Mouse (Mus musculus) midbrain, embryonic 10.5 days (tissue): ENCODE results near the gene Gstz1. TPM values are rescaled to one million over a fixed set of nuclear protein-coding genes. Genes with fewer than 3 reads are reported as not detected.
A peak's percentile ranks its signal among the peaks of the same experiment; 100 is the strongest.
"Not testable (repeated sequence)": the region's sequence is repeated elsewhere in the genome, so short reads cannot be mapped to it uniquely, and the experiment has no call there.

Experiments
- DNase-seq: peaks from one replicate; pipeline ENCODE4 v3.0.0-alpha.2; 2017; ENCODE audit warnings: low spot score
- H3K27ac ChIP-seq: fragments of 300-500 bp; sonication (generic); replicated peaks from 2 replicates; pipeline ENCODE4 v1.5.1; 2016; ENCODE audit warnings: mild to moderate bottlenecking
- H3K27me3 ChIP-seq: fragments of 300-500 bp; sonication (generic); 2 replicates; pipeline ENCODE4 v1.6.1; 2016; ENCODE audit warnings: low read depth, mild to moderate bottlenecking; ENCODE audit not compliant: poor library complexity, severe bottlenecking
- H3K36me3 ChIP-seq: fragments of 300-500 bp; sonication (generic); 2 replicates; pipeline ENCODE4 v1.6.1; 2016; ENCODE audit warnings: mild to moderate bottlenecking, moderate library complexity
- H3K4me1 ChIP-seq: fragments of 300-500 bp; sonication (generic); 2 replicates; pipeline ENCODE4 v1.6.1; 2016
- H3K4me3 ChIP-seq: fragments of 300-500 bp; sonication (generic); 2 replicates; pipeline ENCODE4 v1.5.1; 2016; ENCODE audit warnings: mild to moderate bottlenecking, moderate library complexity
- H3K9me3 ChIP-seq: fragments of 300-500 bp; sonication (generic); replicated peaks from 2 replicates; pipeline ENCODE4 v1.6.1; 2016; ENCODE audit warnings: mild to moderate bottlenecking
- WGBS: fragments of 180-500 bp; shearing (Covaris S2); methylation state at CpG from one replicate; pipeline ENCODE4 v1.1.7; 2016; 5-methylcytosine and 5-hydroxymethylcytosine counted together
- polyA plus RNA-seq: library from polyadenylated mRNA; unstranded; fragments of >200 nt; fragmentation: Nextera tagmentation; extraction: Ambion mirVana; gene quantifications from 2 replicates; pipeline ENCODE4 v1.2.1, GENCODE M21; 2016

The Gstz1 gene
- polyA plus RNA-seq, 1 experiment from 2014 or later: 33.0 TPM

GRCm38 (mm10) chr12:87175194-87175946, 28.4 kb downstream of the Gstz1 start:
- no peaks in the 10 kb centered on the region for H3K27me3 ChIP-seq
- WGBS: 85% methylated on average over 4 of the region's 4 CpGs
- peaks cover 43% of the 10 kb centered on the region for H3K36me3 ChIP-seq
- no peak overlapping the region for H3K27ac ChIP-seq
- no peaks in the 10 kb centered on the region for H3K4me1 ChIP-seq
- no peak overlapping the region for H3K4me3 ChIP-seq
- no peak for DNase-seq
- no peaks in the 10 kb centered on the region for H3K9me3 ChIP-seq

GRCm38 (mm10) chr12:87177631-87178030, 30.7 kb downstream of the Gstz1 start:
- Histone ChIP-seq H3K9me3 (no peaks in the 10 kb centered on the region), H3K4me1 (no peaks in the 10 kb centered on the region), H3K36me3 (peaks cover 25% of the 10 kb centered on the region), H3K27me3 (no peaks in the 10 kb centered on the region), H3K27ac (no peak overlapping the region), H3K4me3 (no peak overlapping the region)
- WGBS: 95% methylated on average over 4 of the region's 4 CpGs
- no peak for DNase-seq

- Histone ChIP-seq H3K36me3 (no peaks in the 10 kb centered on the region), H3K27ac (no peak overlapping the region), H3K9me3 (no peaks in the 10 kb centered on the region), H3K4me1 (peaks cover 8% of the 10 kb centered on the region), H3K27me3 (no peaks in the 10 kb centered on the region), H3K4me3 (no peak overlapping the region)
- WGBS: 92% methylated on average over 3 of the region's 3 CpGs
- no peak for DNase-seq
Observed at GRCm38 (mm10) chr12:87193008-87193407, 46.0 kb downstream of the Gstz1 start.

GRCm38 (mm10) chr12:87195069-87195468, 48.1 kb downstream of the Gstz1 start:
- Histone ChIP-seq H3K4me1 (peaks cover 22% of the 10 kb centered on the region), H3K4me3 (no peak overlapping the region), H3K9me3 (no peaks in the 10 kb centered on the region), H3K27ac (no peak overlapping the region), H3K36me3 (no peaks in the 10 kb centered on the region), H3K27me3 (no peaks in the 10 kb centered on the region)
- 89% methylated on average over 1 of the region's 1 CpGs for WGBS
- no peak for DNase-seq

DNA sequence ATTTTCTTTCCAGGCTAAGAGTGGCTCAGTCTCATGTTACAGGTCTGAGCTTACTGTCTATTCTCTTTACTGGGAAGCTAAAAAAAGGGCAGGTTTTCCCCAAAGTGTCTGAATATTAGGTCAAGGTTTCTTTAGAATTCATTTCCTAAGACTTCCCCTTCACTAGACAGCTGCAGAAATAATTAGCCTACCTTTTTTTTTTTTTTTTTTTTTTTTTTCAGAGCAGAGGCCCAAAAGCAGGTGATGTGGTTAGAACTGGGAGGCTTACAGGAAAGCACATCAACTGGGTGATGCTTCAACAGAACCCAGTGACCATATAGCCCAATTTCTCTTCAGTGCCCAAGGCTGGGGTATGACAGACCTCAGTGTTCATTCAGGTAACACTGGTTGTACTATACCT, 49.3 kb downstream of the Gstz1 start:
- no peaks in the 10 kb centered on the region for H3K9me3 ChIP-seq
- no peak for DNase-seq
- H3K27me3 ChIP-seq: peaks cover 10% of the 10 kb centered on the region; the same call in 1 of the 2 replicates
- H3K27ac ChIP-seq: no peak overlapping the region
- peaks cover 22% of the 10 kb centered on the region for H3K4me1 ChIP-seq
- no peaks in the 10 kb centered on the region for H3K36me3 ChIP-seq
- H3K4me3 ChIP-seq: no peak overlapping the region

GRCm38 (mm10) chr12:87198792-87199191, 51.8 kb downstream of the Gstz1 start:
- no peak for DNase-seq
- Histone ChIP-seq H3K36me3 (no peaks in the 10 kb centered on the region), H3K27ac (no peak overlapping the region; the same call in 1 of the 2 replicates), H3K27me3 (peaks cover 13% of the 10 kb centered on the region; the same call in 1 of the 2 replicates), H3K4me3 (peak overlapping the region; percentile 90), H3K9me3 (no peaks in the 10 kb centered on the region), H3K4me1 (peaks cover 19% of the 10 kb centered on the region)
- 58% methylated on average over 6 of the region's 6 CpGs for WGBS

DNA sequence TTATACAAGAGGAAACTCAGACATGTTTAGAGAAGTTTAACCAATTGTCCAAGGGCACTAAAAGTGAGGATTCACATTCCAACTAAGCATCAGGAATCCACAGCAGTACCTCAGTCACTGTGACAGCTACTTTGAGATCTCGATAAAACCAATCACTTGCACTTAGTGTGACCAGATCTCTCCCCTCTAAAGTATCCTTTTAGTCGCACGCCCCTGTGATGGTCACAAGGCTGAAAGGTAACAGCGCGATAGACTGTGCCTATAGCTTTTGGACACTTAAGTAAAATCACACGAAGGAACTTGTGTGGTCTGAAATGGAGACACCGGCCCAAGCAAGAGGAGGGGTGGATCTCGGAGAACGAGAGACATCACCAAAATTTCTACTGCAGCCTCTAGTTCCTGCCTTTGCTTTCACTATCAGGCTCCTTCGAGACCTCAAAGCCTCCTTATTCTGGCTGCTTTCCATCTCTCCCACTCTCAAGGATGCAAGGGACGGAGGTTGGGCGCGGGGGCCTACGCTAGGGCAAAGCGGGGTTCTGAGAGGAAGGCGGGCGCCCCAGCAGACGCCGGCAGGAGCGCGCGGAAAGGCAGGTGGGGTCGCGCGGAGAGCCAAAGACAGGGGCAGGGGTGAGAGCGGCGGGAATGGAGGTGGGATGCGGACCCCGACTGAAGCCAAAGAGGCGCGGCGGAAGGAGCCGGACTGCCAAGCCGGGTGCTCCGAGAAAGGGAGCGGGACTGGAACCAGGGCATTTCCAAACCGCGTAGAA, 52.4 kb downstream of the Gstz1 start, which contains the start of gene Samd15:
Gene Samd15 (plus strand): TSS at position 518 of the 767 bp plus-strand sequence.
- no peaks in the 10 kb centered on the region for H3K36me3 ChIP-seq
- H3K9me3 ChIP-seq: no peaks in the 10 kb centered on the region
- DNase-seq: peak; percentile 59
- H3K27me3 ChIP-seq: peaks cover 13% of the 10 kb centered on the region; the same call in 1 of the 2 replicates
- peak within 1 kb of the TSS; percentile 92 for H3K27ac ChIP-seq
- peak within 1 kb of the TSS; percentile 90 for H3K4me3 ChIP-seq
- 1% methylated on average over 38 of the region's 38 CpGs for WGBS
- peaks cover 19% of the 10 kb centered on the region for H3K4me1 ChIP-seq

GRCm38 (mm10) chr12:87199973-87200586, 53.1 kb downstream of the Gstz1 start, which contains the start of gene Tmed8:
Gene Tmed8, minus strand, starts transcription at chr12:87200454.
- under 1% methylated on average over 70 of the region's 70 CpGs for WGBS
- H3K9me3 ChIP-seq: no peaks in the 10 kb centered on the region
- DNase-seq: peak; percentile 87
- H3K27ac ChIP-seq: peak within 1 kb of the TSS; percentile 92
- H3K36me3 ChIP-seq: no peaks in the 10 kb centered on the region
- H3K27me3 ChIP-seq: peaks cover 13% of the 10 kb centered on the region; the same call in 1 of the 2 replicates
- peaks cover 19% of the 10 kb centered on the region for H3K4me1 ChIP-seq
- peak within 1 kb of the TSS; percentile 90 for H3K4me3 ChIP-seq

- Histone ChIP-seq H3K27me3 (peaks cover 13% of the 10 kb centered on the region; the same call in 1 of the 2 replicates), H3K4me3 (no peak overlapping the region), H3K9me3 (no peaks in the 10 kb centered on the region), H3K36me3 (no peaks in the 10 kb centered on the region), H3K27ac (no peak overlapping the region), H3K4me1 (peaks cover 19% of the 10 kb centered on the region)
- 71% methylated on average over 5 of the region's 5 CpGs for WGBS
- DNase-seq: no peak
Observed at GRCm38 (mm10) chr12:87201694-87202093, 54.7 kb downstream of the Gstz1 start.

DNA sequence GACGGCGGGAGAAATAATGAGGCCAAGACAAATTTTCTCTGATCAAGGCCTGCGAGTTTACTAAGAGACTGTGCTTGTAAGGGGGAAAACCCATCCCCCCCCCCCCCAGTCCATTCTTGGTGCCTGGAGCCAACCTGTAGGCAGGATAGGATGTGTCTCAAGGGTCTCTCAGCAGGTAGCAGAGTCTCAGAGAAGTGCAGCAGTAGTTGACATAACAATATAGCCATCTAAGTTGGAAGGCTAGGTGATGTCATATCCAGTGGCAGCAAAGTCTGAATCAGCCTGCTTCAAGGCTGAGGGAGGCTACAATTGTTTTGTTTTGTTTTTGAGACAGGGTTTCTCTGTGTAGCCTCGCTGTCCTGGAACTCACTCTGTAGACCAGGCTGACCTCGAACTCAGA, 58.8 kb downstream of the Gstz1 start:
- H3K27me3 ChIP-seq, DNase-seq, H3K27ac ChIP-seq, H3K9me3 ChIP-seq, H3K4me1 ChIP-seq, H3K36me3 ChIP-seq, H3K4me3 ChIP-seq: not testable (repeated sequence)
- 93% methylated on average over 5 of the region's 5 CpGs for WGBS

DNA sequence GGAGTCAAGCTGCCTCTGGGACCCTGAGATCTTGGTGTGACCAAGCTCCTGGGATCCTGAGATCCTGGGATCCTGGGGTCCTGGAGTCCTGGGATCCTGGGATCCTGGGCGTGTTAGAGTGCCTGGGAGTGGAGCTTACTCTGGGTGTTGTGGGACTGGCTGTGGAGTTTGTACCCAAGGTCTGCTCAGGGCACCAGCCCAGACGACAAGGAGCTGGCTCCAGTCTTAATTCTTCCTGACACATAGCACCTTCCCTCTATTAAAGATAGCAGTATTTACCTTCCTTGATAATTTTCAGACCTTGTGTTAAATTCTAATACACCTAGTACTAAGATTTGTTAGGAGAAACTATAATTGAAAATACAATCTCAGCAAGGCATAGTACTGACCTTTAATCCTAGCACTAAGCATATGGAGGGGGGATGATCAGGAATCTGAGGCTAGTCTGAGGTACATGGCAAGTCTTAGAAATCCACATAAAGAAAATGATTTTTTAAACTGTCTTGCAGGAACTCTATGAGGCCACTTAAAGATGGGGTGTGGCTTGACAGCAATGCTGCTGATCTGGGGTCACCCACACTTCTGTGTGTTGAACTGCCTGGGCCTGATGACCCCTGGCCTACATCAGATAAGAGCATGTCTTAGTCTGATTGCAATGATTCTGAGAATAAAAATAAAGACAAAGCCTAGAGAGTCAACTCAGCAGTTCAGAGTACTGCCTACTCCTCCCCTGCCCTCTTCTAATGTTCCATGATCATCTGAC, 66.1 kb downstream of the Gstz1 start:
- Histone ChIP-seq H3K9me3 (no peaks in the 10 kb centered on the region), H3K4me1 (peaks cover 2% of the 10 kb centered on the region; the same call in 1 of the 2 replicates), H3K27me3 (no peaks in the 10 kb centered on the region), H3K27ac (no peak overlapping the region), H3K36me3 (no peaks in the 10 kb centered on the region), H3K4me3 (no peak overlapping the region)
- 68% methylated on average over 2 of the region's 2 CpGs for WGBS
- DNase-seq: no peak
